Mouse (Mus musculus): ENCODE measurements at regions not wholly inside any gene's neighbourhood (a gene's known extent, or its start where the extent isn't known, plus 50 kb on each side); places are given as distances from the start of the nearest gene placed in this dataset.

GRCm38 (mm10) chr2:40522536-40522935, 1296.3 kb upstream of the Ppp6c start:
- no peak for DNase-seq

DNA sequence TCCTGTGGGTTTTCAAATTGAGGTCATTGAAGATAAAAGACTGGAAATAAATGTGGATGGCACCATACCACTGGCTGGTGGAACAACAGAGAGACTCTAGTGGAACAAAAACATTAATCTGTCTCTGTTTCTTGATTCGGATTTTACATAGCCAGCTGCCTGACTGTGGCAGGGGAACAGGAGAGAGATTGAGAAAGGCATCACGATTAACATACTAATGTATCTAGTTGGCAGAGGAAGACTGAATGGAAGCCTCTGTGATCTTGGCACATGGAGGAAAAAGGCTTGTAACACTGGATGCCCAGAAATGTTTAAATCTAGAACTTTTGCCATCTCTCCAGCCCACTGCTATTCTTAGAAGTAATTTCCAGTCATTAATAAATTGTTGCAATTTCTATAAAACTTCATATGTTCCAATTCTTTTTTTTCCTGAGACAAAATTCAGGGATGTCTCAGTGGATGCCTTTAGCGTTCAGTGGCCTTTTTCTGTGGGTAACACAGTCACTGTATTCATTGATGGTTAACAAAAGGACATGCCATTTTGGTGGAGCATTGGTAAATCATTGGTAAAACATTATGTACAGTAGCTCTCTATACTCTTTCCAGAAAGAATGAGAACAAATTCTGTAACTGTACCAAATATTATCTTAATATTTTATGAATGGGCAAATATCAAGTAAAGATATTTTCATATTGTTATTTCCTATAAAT, 1284.5 kb upstream of the Ppp6c start:
- no peak for DNase-seq

- DNase-seq = peak; percentile 40 to 74
Observed at GRCm38 (mm10) chr2:40478747-40479662, 1252.8 kb upstream of the Ppp6c start.

DNA sequence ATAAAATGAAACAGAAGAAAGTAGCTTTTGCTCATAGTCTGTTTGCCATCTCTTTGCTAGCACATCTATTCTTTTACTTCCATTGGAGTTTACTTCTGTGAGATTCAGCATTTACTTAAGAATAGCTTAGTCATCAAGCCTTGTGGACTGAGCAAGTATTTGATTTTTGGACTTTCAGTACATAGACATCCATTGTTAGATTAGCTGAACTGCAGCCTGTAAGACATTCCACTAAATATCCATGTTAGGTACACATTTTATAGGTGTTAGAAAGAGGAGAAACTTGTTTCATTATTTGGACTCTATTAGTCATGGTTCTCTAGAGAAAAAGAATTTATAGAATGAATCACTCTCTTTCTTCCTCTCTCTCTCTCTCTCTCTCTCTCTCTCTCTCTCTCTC, 1251.2 kb upstream of the Ppp6c start:
- no peak for DNase-seq

GRCm38 (mm10) chr2:40456374-40456773, 1230.1 kb upstream of the Ppp6c start:
- no peak for DNase-seq

DNA sequence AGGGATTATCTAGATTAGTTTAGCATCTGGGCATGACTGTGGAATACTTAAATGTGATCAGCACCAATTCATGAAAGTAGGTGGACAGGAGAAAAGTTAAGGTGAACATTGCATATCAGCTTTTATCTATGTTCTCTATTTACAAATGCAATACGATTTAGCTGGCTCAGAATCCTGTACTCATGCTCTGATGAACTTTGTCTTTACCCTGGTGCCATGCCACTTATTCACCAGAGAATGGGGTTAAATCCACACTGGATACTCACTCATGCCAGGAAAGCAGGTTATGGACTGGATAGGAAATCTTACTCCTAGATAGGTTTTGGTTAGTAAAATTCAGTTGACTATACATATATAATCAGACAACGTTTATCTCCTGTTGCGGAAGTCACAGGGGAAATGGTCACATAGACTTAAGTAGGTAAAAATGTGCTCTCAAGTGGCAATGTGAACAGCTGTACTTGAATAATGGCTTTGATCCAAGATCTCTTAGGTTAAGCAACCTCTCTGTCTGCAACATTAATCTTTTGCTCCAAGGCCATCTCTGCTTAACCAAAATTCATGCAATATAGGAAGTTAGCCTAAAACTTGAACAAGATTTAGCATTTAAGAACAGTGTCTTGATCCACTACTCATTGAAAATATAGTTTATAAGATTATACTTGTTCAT, 1206.7 kb upstream of the Ppp6c start:
- no peak for DNase-seq

- no peak for DNase-seq
Observed at GRCm38 (mm10) chr2:40431335-40431734, 1205.1 kb upstream of the Ppp6c start.

DNA sequence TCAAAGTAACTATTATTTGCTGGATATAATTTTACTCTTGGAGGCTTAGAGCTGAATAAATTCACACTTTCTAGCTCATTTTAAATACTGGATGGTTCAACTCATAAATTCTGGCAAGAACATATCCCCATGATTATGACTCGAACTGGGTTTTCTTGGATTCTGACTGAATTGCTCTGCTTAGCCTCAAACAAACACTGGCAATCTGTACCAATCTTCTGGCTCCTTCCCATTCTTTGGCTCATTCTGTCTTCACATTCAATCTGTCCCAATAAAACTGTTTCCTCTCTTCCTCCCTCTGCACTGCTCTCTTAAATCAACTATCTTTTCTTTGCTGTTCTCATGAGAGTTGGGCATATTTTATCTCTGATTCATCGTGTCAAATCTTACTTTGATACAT, 1176.2 kb upstream of the Ppp6c start:
- DNase-seq = no peak

All from kidney, postnatal 25 days (tissue).